Mouse (Mus musculus) spleen, adult 2 months (tissue): ENCODE data around the gene Mylk.

ENCODE experiments used
- CTCF ChIP-seq: fragments of 200-500 bp; IDR thresholded peaks from 2 replicates; pipeline ENCODE4 v1.5.1; 2011; ENCODE audit warnings: mild to moderate bottlenecking, inconsistent platforms; ENCODE audit not compliant: insufficient read depth, insufficient read length, insufficient replicate concordance; ENCODE audit errors: extremely low read depth
- POLR2A ChIP-seq: fragments of 200-500 bp; IDR thresholded peaks from 2 replicates; pipeline ENCODE4 v1.6.1; 2011; ENCODE audit warnings: low read depth, low read length, inconsistent platforms

- TF ChIP-seq CTCF, result no peak
- TF ChIP-seq POLR2A, result no peak
These were observed 233.0 kb downstream of the Mylk start for GRCm38 (mm10) chr16:34978018-34978417.
